Mouse (Mus musculus) common myeloid progenitor, adult 5-6 weeks (primary cell): ENCODE results near the gene Zbtb7a. TPM values are rescaled to one million over a fixed set of nuclear protein-coding genes. Genes with fewer than 3 reads are reported as not detected.

Source experiments
- ATAC-seq: replicated peaks from 2 replicates; pipeline ENCODE4 v1.8.0; 2016; ENCODE audit warnings: low read depth, mild to moderate bottlenecking, moderate TSS enrichment, inconsistent platforms; ENCODE audit not compliant: poor library complexity, severe bottlenecking
- total RNA-seq: library from RNA; stranded (forward); fragments of 200-1000, 187-1606 nt; gene quantifications from 2 replicates; pipeline ENCODE4 v1.2.3, GENCODE M21; 2017

Zbtb7a gene
- total RNA-seq, result 13.1 and 14.5 TPM in 2 replicates

DNA sequence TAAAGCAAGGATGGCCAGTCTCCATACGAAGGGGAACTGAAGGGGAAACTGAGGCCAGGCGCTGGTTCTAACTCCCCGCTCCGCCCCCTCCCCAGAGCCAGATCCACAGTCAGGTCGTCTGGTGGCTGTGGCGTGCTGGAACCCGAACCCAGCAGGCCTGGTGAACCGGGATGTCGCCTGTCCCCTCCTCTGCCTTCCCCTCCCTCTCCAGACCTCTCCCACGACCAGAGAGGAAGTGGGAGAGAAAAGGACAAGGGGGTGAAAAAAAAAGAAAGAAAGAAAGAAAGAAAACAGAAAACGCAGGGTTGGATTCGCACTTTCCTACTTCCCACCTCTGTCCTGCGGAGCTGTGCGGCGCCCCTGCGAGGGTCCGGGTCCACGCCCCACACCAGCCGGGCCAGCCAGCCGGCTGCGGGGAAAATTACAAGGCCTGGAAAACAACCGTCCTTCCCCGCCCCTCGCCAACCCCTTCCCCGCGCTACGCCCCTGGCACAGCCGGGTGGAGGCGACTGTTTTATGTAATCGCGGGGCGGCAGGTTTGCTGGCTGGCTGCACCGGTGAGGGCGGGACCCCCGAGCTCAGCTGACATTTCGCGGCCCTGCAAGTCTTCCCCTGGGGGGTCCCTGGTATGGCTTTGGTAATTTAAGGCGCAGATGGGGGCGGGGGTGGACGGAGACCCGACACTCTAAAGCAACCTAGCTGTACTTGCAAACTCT lies at the start of gene Zbtb7a:
Gene Zbtb7a (plus strand): TSS at position 255 of the 716 bp plus-strand sequence.
- ATAC-seq, result no peak

DNA sequence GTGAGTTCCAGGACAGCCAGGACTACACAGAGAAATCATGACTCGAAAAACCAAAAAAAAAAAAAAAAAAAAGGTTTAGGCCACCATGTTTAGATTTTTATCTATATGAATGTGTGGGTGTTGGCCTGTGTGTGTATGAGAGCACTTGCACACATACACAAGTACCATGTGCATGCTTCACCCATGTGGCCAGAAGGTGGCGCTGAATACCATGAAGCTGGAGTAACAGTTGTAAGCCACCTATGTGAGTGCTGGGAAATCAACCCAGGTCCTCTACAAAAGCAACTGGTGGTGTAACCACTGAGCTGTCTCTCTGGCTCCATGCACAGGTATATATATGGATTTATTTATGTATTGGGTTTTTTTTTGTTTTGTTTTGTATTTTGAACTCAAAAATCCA lies 48.0 kb upstream of the Zbtb7a start:
- no peak for ATAC-seq

DNA sequence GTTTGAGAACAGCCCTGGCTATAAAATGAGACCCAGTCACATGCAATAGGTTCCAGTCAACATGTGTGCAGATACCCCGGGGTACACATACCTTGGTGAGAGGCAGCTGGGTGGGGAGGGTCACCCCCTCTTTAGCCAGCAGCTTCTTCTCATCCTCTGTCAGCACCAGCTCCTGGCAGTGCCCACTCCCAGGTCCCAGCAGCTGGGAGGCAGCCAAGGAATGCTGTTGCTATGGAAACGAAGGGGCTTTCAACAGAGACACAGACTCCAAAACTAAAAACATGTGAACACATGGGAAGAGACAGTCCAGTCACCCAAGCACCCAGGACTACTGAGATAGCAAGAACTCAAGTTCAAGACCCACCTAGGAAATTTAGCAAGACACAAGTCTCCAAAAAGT lies 45.8 kb upstream of the Zbtb7a start:
- ATAC-seq, result no peak

DNA sequence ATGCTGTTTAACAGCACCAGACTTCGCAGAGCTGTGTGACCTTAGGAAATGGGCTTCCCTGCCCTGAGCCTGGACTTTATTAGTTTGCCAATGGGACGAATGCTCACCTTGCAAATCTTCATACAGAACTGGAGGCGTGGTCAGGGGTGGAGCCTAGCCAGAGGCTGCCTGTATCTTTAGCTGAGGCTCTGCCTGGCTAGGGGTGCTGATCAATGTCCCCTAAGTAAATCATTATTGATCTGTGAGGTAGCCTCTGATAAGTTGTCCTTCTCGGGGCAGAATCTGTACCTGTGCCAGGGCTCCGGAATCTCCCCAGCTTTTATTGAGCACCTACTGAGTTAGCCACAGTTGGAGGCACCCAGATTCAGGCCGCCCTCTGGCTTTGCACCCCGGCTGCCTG lies 44.4 kb upstream of the Zbtb7a start:
- no peak for ATAC-seq

DNA sequence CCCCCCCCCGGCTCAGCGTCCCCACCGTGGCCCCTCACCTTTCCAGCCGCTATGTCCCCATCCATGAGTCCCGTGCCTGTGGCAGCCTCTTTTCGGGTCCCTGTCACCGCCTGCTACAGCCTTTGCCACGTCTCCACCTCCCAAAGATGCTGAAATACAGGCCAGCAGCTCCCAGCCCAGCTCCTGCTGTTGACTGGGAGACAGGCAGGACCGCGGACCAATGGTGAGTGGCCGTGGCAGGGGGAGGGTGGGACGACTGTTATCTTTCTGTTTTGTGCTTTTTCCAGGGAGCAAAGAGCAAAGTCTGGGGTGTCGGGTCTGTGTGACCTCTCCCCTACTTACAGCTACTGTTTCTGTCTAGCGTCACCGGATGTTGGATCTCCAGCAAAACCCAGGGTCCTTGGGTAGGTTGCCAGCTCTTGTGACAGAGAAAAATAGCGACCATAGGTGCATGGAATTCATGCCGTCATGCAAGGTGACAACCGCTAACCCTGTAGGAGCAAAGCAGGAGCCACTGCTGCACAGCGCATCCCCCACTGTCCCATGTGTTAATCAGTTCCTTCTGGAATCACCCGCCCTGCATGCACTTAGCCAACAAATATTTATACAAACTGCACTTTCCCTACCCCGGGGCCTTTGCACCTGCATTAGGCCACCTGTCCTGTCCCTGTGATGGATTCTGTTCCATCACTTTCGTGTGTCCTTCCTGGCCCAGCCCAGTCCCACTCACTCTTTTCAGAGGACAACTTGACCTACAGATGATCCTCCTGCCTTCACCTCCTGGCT lies 42.4 kb upstream of the Zbtb7a start:
- 0 out of 2 replicates have a peak, but pooled peaks have one; percentile 34 for ATAC-seq

DNA sequence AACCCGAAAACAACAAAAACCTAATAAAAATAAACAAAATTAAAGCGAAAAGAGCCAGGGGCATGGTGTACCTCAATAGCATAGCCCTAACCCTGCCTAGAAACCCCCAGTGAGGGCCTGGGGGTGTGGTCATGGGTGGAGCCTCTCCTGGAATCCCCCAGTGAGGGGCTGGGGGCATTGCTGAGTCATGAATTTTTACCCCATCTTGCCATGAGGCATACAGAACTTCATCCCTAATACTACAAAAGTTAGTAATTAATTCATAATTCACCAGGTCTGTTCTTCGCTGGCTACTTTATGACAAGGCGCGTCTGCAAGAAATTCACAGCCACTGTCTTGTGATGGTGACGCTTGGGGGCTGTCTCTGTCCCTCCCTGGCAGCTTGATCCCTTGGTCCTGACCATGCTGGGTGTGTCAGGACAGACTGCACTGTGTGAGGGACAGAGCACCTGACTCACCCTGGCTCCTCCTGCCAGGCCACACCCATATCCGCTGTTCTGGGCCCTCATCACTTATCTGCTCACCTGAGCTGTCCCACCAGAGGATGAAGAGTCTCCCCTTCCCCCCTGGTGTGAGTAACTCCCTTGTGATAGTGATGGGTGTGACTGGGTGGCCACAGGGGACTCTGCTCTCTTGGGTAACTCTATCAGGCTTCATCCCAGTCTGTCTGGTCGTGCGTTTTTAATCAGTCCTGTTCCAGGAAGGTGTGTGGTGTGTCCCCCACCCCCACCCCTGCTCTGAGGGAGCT lies 39.9 kb upstream of the Zbtb7a start:
- no peak for ATAC-seq

DNA sequence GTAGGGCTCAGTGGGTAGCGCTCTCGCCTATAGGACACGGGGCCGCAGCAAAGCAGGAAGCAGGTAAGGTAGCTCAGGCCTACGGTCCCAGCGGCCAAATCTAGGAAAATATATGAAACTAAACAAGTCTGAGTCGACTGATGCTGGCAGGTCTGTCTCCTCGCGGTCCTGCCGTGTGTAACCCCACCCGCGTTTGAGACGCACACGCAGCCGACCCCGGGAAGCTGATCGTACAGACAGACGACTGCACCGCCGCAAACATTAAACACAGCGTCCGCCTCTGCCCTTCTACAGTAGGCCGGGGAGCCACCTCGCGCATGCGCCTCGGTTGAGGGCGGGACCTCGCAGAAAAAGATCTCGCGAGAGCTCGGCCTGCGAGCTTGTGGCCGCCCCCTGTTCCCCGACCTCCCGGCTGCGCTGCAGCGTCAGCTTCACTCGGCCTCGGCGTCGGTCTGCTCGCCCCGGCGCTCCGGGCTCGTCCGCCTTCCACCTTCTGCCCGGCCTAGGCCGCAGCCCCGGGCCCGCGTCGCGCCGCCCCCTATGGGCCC lies 29.4 kb upstream of the Zbtb7a start, which contains the start of gene Map2k2:
Gene Map2k2 (plus strand): TSS at position 351 of the 548 bp plus-strand sequence.
- peak; percentile 84 for ATAC-seq

DNA sequence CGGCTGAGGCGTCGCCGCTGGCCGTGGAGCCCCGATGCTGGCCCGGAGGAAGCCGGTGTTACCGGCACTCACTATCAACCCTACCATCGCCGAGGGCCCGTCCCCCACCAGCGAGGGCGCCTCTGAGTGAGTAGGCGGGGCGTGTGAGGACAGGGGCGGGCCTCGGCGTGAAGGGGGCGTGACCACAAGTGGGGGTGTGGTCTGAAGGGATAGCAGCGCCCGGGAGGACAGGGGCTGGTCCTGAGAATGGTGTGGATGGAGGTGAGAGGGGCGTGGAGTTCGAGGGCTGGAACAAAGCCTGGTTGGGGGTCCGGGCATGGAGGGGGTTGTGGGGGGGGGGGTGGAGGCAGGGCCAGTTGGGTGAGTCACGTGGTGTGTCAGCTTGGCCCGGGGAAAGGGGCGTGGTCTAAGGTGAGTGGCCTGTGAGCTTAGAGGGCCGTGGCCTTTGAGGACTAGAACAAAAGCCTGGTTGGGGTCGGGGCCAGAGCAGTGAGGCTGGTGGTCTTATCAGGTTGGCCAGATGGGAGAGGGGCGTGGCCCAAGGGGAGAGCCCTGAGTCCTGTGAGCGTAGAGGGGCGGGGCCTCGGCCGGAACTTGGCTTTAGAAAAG lies 28.8 kb upstream of the Zbtb7a start:
- ATAC-seq, result peak; percentile 78

DNA sequence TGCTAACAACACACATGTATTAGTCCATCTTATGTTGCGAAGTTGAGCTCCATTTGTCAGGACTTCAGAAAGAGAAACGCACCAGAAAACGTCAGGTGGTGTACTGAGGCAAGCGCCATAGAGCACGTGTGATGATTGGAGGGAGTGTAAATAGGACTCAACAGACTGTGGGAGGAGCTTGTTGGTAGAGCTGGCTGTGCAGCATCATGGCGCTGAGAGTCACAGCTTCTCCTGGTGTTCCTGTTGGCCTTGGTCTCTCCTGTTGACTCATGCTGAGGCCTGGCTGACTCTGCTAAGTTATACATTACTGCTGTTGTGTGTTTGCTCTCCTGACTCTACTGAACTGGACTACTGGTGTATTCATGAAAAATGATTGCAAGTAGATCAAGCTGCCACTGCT lies 22.1 kb upstream of the Zbtb7a start:
- no peak for ATAC-seq

DNA sequence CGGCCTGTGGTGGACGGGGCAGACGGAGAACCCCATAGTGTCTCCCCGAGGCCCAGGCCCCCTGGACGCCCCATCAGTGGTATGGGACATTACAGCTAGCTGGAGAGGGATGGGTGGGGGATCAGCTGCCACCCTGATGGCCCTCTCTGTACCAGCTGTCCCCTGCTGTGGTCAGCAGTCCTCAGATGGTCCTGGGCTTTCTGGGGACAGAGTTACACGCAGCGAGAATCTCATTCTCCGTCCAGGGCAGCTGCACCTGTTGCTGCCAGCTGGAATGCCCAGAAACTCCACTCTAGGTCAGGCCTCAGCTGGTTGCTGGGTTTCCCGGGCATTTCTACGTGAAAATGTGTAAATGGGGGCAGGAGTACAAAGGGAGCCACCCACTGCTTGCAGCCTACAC lies 15.4 kb upstream of the Zbtb7a start:
- no peak for ATAC-seq

DNA sequence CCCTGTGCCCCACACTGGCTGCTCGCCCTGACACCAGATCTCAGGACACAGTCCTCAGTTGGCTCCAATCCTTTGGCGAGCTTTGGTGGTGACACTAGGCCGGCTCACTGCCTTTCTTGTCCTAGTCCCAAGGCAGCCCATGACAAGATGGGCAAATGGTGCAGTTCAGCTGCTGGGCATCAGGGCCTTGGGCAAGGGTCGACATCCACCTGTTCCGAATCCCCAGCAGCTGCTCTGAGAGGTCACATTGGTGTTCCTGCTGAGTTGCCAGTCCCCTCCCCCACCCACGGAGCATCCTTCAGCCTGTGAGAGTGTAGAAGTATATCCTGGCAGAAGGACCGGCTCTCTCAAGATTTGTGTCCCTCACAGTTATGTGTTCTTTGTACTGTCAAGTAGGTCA lies 14.4 kb upstream of the Zbtb7a start:
- ATAC-seq, result no peak

DNA sequence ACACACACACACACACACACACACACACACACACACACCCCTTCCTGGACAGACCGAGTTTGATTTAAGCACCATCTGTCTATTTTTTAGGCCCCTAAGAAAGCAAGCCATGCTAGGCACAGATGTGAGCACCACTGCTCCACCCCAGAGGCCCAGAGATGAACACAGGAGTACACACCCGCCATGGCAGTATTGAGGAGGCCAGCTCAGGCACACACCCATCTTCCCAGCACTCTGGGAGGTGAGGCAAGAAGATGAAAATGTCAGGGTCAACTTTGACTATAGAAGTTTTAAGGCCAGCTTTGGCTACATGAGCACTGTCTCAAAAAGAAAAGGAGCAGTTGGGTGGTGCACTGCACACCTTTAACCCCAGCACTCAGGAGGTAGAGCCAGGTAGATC lies 12.1 kb upstream of the Zbtb7a start:
- no peak for ATAC-seq

DNA sequence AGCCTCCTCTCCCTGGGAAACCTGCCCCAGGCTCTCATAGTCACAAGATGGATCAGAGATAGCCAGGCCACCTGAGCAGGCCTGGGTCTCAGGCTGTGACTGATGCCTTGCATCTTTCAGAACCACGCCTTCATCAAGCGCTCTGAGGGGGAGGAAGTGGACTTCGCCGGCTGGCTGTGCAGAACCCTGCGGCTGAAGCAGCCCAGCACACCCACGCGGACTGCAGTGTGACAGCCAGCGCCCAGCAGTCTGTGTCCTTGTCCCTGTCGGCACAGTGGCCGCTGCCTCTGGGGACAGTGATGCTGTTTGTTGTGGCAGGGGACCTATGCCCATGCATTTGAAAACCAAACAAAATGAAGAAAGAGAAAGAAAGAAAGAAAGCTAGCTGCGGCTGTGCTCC lies 11.5 kb upstream of the Zbtb7a start:
- ATAC-seq, result no peak

DNA sequence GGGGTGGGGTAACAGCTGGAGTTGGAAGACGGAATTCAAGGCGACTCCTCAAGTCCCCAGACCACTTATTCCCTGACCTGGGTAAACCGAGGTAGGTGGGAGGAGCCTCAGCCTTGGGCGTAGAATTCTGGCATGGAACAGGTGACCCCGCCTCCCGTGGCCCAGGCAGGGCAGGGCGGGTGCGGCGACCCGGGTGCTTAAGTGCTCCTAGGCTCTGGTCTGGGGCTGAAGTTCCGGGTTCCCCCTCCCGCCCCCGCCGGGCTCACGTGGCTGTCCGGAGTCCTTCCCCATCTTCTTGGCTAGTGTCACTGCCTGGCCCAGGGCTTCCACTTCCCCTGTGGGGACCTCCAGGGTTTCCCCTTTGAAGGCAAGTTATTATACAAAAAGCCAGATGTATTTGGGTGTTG lies 836 bp upstream of the Zbtb7a start:
- peak; percentile 37 for ATAC-seq

DNA sequence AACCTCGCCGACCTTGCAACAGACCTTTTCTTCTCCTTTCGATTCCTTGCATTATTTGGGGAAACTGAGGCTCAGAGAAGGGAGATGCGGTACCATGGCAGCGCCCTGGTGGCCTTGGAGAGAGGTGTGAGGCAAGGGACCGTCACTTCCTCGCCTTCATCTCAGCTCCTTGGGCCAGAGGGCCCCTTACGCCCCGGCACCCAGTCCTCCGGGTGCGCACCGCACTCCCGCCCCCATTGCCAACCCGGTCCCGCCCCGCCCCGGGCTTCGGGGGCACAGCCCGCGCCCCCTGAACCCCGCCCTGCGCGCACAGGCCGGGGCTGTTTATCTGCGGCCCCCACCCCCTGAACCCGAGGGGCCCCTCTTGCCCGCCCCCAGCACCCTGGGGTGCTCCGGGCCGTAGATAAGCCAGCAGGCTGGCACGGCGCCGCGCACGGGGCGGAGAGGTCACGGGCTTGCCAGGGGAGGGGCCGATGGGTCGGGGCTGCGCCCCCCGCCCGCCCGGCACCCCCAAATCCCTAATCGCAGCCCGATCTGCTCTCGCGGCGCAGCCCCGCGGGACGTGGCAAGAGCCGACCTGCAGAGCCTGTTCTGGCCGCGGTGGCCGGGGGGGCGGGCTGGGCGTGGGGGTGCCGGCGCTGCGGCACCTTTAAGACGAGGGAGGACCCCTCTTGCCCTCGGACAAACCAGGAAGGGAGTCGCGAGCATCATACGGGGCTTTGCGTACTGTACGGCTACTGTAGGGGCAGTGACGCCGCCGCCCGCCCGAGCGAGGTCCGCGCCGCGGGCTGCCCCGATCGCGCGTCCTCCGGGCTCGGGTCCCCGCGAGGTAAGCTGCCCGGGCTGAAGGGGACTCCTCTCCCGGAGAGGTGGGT lies 1.0 kb downstream of the Zbtb7a start:
- ATAC-seq, result peak; percentile 13

DNA sequence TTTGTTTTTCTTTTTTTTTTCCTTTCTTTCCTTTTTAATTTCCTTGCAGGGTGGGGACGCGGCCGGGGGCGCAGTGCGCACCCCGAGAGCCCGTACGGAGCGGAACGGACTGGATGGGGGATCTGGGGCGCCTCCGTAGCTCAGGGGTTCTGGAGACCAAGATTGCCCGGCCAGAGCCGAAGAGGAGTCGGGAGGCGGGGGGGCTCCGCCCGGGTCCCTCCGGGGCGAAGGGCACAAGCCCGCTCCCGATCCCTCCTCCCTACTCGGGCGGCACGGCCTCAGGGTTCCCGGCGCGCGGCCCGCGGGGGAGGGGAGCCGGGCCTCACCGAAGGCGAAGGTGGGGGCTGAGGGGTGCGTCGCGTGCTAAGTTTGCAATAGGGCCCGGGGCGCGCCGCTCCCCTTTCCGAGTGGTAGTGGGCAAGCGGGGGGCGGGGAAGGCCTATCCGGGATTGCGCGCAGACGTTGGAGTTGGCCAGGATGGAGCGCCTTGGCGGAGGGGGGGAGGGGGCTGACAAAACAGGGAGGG lies 1.7 kb downstream of the Zbtb7a start:
- ATAC-seq, result no peak

DNA sequence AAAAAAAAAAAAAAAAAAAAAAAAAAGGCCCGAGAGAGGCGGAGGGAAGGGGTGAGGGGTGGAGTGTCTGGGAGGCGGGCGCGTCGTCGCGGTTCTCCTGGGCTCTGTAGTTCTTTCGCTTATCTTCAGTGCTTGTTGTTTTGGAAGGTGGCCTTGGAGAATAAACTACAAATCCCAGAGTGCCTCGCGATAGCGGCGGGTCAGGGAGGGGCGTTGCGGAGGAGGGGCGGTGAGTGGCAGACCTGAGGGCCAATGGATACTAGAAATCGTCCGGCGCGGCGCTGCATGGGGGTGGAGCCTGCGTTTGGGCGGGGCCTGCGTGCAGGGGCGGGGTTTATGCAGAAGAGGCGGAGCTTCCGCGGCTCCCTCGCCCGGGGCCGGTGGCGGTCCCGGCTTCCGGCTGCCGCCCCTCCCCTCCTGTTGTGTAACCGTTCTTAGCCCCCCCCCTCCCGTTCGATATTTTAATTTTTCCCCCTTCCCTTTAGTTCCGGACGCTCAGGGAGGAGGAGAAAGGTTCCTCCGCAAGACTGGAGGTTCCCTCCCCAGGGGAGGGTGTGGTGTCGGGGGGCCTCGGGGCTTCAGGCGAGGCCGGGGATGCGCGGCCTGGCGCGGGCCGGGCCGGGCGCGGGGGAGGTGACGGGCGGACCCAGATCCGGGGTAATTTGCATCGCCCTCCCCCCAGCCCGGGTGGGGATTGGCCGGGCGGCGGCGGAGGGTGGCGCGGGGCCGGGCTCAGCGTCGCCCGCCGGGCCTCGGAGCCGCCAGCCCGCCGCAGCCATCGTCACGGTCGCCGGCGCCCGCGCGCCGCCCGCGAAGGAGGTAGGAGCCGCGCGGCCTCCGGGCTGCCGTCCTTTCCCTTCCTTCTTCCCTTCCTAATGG lies 2.5 kb downstream of the Zbtb7a start:
- ATAC-seq, result peak; percentile 72
